Mouse (Mus musculus) granulocyte monocyte progenitor cell, adult 5-6 weeks (primary cell): ENCODE results near the gene Mall. TPM values are rescaled to one million over a fixed set of nuclear protein-coding genes. Genes with fewer than 3 reads are reported as not detected.

Source experiments
- total RNA-seq, 2 experiments: library from RNA; stranded (forward) in 1 of 2; stranded (reverse) in 1 of 2; fragments of 200-712, 200-1000 nt in 1 of 2; fragments of >200 nt in 1 of 2; fragmentation: Nextera tagmentation in 1 of 2; gene quantifications; 2 replicates each; pipeline ENCODE4 v1.2.3; 2014 to 2017

Gene Mall
- total RNA-seq, 2 experiments from 2014 or later: not detected

Other genes with a start within 250 kb of the Mall start
- gene Kcnip3, start 207.8 kb downstream of the Mall start, total RNA-seq (2014; fragmentation: Nextera tagmentation): 37.4 and 50.0 TPM in 2 replicates
- 19.5 and 23.4 TPM in 2 replicates for gene Kcnip3, start 207.8 kb downstream of the Mall start, total RNA-seq (2017)
- not detected in 2 replicates for gene Prom2, start 188.5 kb downstream of the Mall start, total RNA-seq (2014; fragmentation: Nextera tagmentation)
- not detected in 2 replicates for gene Prom2, start 188.5 kb downstream of the Mall start, total RNA-seq (2017)
- gene Zfp661, start 142.8 kb downstream of the Mall start, total RNA-seq (2014; fragmentation: Nextera tagmentation): 4.0 and 5.8 TPM in 2 replicates
- gene Zfp661, start 142.8 kb downstream of the Mall start, total RNA-seq (2017): 4.4 and 5.2 TPM in 2 replicates
- gene Mrps5, start 142.7 kb downstream of the Mall start, total RNA-seq (2014; fragmentation: Nextera tagmentation): 45.4 and 54.2 TPM in 2 replicates
- gene Mrps5, start 142.7 kb downstream of the Mall start, total RNA-seq (2017): 137 and 187 TPM in 2 replicates
- not detected in 2 replicates for gene Mal, start 73.2 kb downstream of the Mall start, total RNA-seq (2014; fragmentation: Nextera tagmentation)
- not detected in 2 replicates for gene Mal, start 73.2 kb downstream of the Mall start, total RNA-seq (2017)
- 14.8 and 16.3 TPM in 2 replicates for gene Nphp1, start 59.0 kb upstream of the Mall start, total RNA-seq (2014; fragmentation: Nextera tagmentation)
- gene Nphp1, start 59.0 kb upstream of the Mall start, total RNA-seq (2017): 12.0 and 14.8 TPM in 2 replicates
- gene Mtln, start 62.6 kb upstream of the Mall start, total RNA-seq (2014; fragmentation: Nextera tagmentation): 27.5 and 38.7 TPM in 2 replicates
- 38.6 and 44.3 TPM in 2 replicates for gene Mtln, start 62.6 kb upstream of the Mall start, total RNA-seq (2017)
- gene Bub1, start 101.9 kb upstream of the Mall start, total RNA-seq (2014; fragmentation: Nextera tagmentation): 26.9 and 56.1 TPM in 2 replicates
- gene Bub1, start 101.9 kb upstream of the Mall start, total RNA-seq (2017): 61.3 and 66.2 TPM in 2 replicates
- gene Acoxl, start 108.9 kb upstream of the Mall start, total RNA-seq (2014; fragmentation: Nextera tagmentation): not detected in 2 replicates
- gene Acoxl, start 108.9 kb upstream of the Mall start, total RNA-seq (2017): 0.17 TPM in 1 of 2 replicates, not detected in the other